Mouse (Mus musculus) CH12.LX (cell line): ENCODE data around the gene Prss8. TPM values are rescaled to one million over a fixed set of nuclear protein-coding genes. Genes with fewer than 3 reads are reported as not detected.

Source experiments
- DNase-seq: peaks from one replicate; pipeline ENCODE4 v3.0.0-alpha.2; 2013; ENCODE audit errors: extremely low read depth
- H3K27ac ChIP-seq: 2 replicates; pipeline ENCODE4 v1.5.1; 2012; ENCODE audit warnings: low read depth, mild to moderate bottlenecking, control low read depth, moderate library complexity; ENCODE audit not compliant: insufficient read depth
- H3K27me3 ChIP-seq: replicated peaks from 2 replicates; pipeline ENCODE3; 2012; ENCODE audit warnings: inconsistent platforms
- H3K36me3 ChIP-seq, 2 experiments: replicated peaks in 1 of 2; 2 replicates each; pipeline versions ENCODE3 to v1.6.1; 2012; ENCODE audit warnings: inconsistent platforms in 1 of 2, low read length in 1 of 2, mild to moderate bottlenecking in 1 of 2, mixed read lengths in 1 of 2, moderate library complexity in 1 of 2; ENCODE audit not compliant: control insufficient read depth in 1 of 2, insufficient read depth in 1 of 2
- H3K4me1 ChIP-seq, 2 experiments: 2 replicates each; pipeline ENCODE4 v1.6.1; 2012; ENCODE audit warnings: inconsistent platforms in 1 of 2, moderate library complexity in 1 of 2; ENCODE audit not compliant: insufficient read depth in 2 of 2, control insufficient read depth in 1 of 2
- H3K4me2 ChIP-seq: 2 replicates; pipeline ENCODE4 v1.6.1; 2012; ENCODE audit warnings: low read depth, mild to moderate bottlenecking, control low read depth; ENCODE audit not compliant: poor library complexity, insufficient read depth, severe bottlenecking
- H3K4me3 ChIP-seq, 3 experiments: fragments of 150-350 bp in 1 of 3; sonication (generic) in 1 of 3; replicated peaks in 1 of 3; 2 replicates each; pipeline versions ENCODE3 to v1.5.1; 2011 to 2012; ENCODE audit warnings: low read depth in 2 of 3, low read length in 2 of 3, mild to moderate bottlenecking in 2 of 3, moderate library complexity in 2 of 3, control low read depth in 1 of 3, improper control_type of control experiment in 1 of 3, inconsistent platforms in 1 of 3, mixed read lengths in 1 of 3; ENCODE audit not compliant: poor library complexity in 1 of 3
- H3K79me2 ChIP-seq: replicated peaks from 2 replicates; pipeline ENCODE4 v1.6.1; 2012; ENCODE audit warnings: mild to moderate bottlenecking, moderate library complexity; ENCODE audit not compliant: control insufficient read depth, poor library complexity, insufficient read depth, severe bottlenecking; ENCODE audit errors: extremely low read depth
- H3K9ac ChIP-seq: 2 replicates; pipeline ENCODE4 v1.6.1; 2012; ENCODE audit warnings: low read depth, mild to moderate bottlenecking, control low read depth, moderate library complexity; ENCODE audit not compliant: insufficient read depth
- H3K9me3 ChIP-seq: replicated peaks from 2 replicates; pipeline ENCODE3; 2012; ENCODE audit warnings: low read length, inconsistent platforms, mixed read lengths
- BHLHE40 ChIP-seq: IDR thresholded peaks from 2 replicates; pipeline ENCODE4 v1.6.1; 2011; ENCODE audit warnings: mild to moderate bottlenecking, low read depth, low read length, improper control_type of control experiment
- CHD1 ChIP-seq: IDR thresholded peaks from 2 replicates; pipeline ENCODE4 v1.6.1; 2012; ENCODE audit warnings: low read depth, low read length, improper control_type of control experiment, inconsistent platforms
- E2F4 ChIP-seq: IDR thresholded peaks from 2 replicates; pipeline ENCODE4 v1.6.1; 2011; ENCODE audit warnings: low read depth, low read length, improper control_type of control experiment; ENCODE audit not compliant: insufficient replicate concordance
- EP300 ChIP-seq: IDR thresholded peaks from 2 replicates; pipeline ENCODE4 v1.6.1; 2011; ENCODE audit warnings: low read length, improper control_type of control experiment
- IRF4 ChIP-seq: IDR thresholded peaks from 2 replicates; pipeline ENCODE4 v1.6.1; 2014; ENCODE audit warnings: low read depth, mild to moderate bottlenecking, inconsistent platforms, low read length, improper control_type of control experiment
- JUND ChIP-seq: conservative IDR thresholded peaks from 2 replicates; pipeline ENCODE4 v1.6.1; 2011; ENCODE audit warnings: low read depth, low read length, improper control_type of control experiment
- MAX ChIP-seq: IDR thresholded peaks from 2 replicates; pipeline ENCODE4 v1.6.1; 2011; ENCODE audit warnings: low read length, improper control_type of control experiment
- MEF2A ChIP-seq: IDR thresholded peaks from 2 replicates; pipeline ENCODE4 v1.6.1; 2014; ENCODE audit warnings: low read depth, mild to moderate bottlenecking, inconsistent platforms, low read length, improper control_type of control experiment, borderline replicate concordance
- MYC ChIP-seq: IDR thresholded peaks from 2 replicates; pipeline ENCODE4 v1.6.1; 2011; ENCODE audit warnings: low read depth, mild to moderate bottlenecking, improper control_type of control experiment, low read length
- NRF1 ChIP-seq: IDR thresholded peaks from 2 replicates; pipeline ENCODE4 v1.6.1; 2014; ENCODE audit warnings: low read depth, mild to moderate bottlenecking, inconsistent platforms, low read length, improper control_type of control experiment, moderate library complexity
- PAX5 ChIP-seq: IDR thresholded peaks from 2 replicates; pipeline ENCODE4 v1.6.1; 2012; ENCODE audit warnings: low read length, inconsistent platforms, mixed read lengths
- POLR2A ChIP-seq: IDR thresholded peaks from 2 replicates; pipeline ENCODE4 v1.6.1; 2011; ENCODE audit warnings: low read depth, mild to moderate bottlenecking, improper control_type of control experiment, low read length
- POLR2AphosphoS2 ChIP-seq: IDR thresholded peaks from 2 replicates; pipeline ENCODE4 v1.6.1; 2011; ENCODE audit warnings: low read depth, low read length, improper control_type of control experiment
- RAD21 ChIP-seq: IDR thresholded peaks from 2 replicates; pipeline ENCODE4 v1.6.1; 2011; ENCODE audit warnings: low read depth, mild to moderate bottlenecking, low read length, improper control_type of control experiment, moderate library complexity
- SIN3A ChIP-seq: IDR thresholded peaks from 2 replicates; pipeline ENCODE4 v1.6.1; 2012; ENCODE audit warnings: low read length, improper control_type of control experiment, inconsistent platforms
- TBP ChIP-seq: conservative IDR thresholded peaks from 2 replicates; pipeline ENCODE4 v1.6.1; 2011; ENCODE audit warnings: low read depth, low read length, improper control_type of control experiment
- UBTF ChIP-seq: IDR thresholded peaks from 2 replicates; pipeline ENCODE4 v1.6.1; 2012; ENCODE audit warnings: low read depth, mild to moderate bottlenecking, inconsistent platforms, low read length, improper control_type of control experiment, moderate library complexity
- USF1 ChIP-seq: IDR thresholded peaks from 2 replicates; pipeline ENCODE4 v1.6.1; 2014; ENCODE audit warnings: low read depth, mild to moderate bottlenecking, inconsistent platforms, low read length, improper control_type of control experiment
- ZC3H11A ChIP-seq: IDR thresholded peaks from 2 replicates; pipeline ENCODE4 v1.6.1; 2012; ENCODE audit warnings: low read depth, mild to moderate bottlenecking, inconsistent platforms, low read length, improper control_type of control experiment
- ZNF384 ChIP-seq: IDR thresholded peaks from 2 replicates; pipeline ENCODE4 v1.6.1; 2012; ENCODE audit warnings: low read depth, low read length, improper control_type of control experiment, inconsistent platforms
- dilution Hi-C: fragments of 300-500 bp; cut with MboI; formaldehyde crosslinking; loops from 2 replicates; pipeline ENCODE4 v1.14.3; 2020; ENCODE audit warnings: low sequenced_read_pairs; ENCODE audit not compliant: extremely low pct_unique_long_range_greater_than_20kb, extremely low pct_ligation_motif_present
- in situ Hi-C: fragments of 300-500 bp; cut with MboI; formaldehyde crosslinking; loops from 3 replicates; pipeline ENCODE4 v1.14.3; 2019; ENCODE audit warnings: low sequenced_read_pairs, low pct_ligation_motif_present, low pct_unique_long_range_greater_than_20kb, mixed read lengths
- polyA plus RNA-seq: library from polyadenylated mRNA; unstranded; fragments of >175 nt; gene quantifications from 2 replicates; pipeline ENCODE4 v1.2.1, GENCODE M21; 2012; ENCODE audit warnings: low read depth; ENCODE audit not compliant: insufficient read length
- total RNA-seq, 2 experiments: library from RNA; depleted of rRNA; stranded (reverse); fragments of 300-350 nt in 1 of 2; fragments of >200 nt in 1 of 2; gene quantifications; 2 replicates each; pipeline ENCODE4 v1.2.3; 2012 to 2014

The Prss8 gene
- total and polyA plus RNA-seq, 3 experiments: 0.08 TPM; not detected in 2

DNA sequence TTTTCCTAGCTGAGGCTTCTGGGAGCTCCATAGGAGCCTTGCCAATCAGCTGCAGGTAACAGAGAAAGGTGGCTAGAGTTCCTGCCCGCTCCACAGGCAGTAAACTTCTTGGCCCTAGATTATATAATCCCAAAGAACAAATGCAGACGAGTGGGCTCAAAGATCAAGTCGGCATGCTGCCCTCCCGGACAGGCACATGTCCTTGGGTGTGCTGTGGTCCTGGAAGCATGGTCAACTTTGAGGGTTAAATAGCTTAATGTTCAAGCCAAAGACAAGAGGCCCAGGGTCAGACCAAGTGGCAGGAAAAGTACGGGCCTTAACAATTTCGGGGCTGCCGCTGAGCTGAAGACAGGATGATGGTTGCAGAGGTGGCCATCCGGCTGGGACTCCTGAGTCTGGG lies 3.8 kb downstream of the Prss8 start:
- no peaks in the 10 kb centered on the region for H3K9me3 ChIP-seq
- TF ChIP-seq POLR2A (no peak), SIN3A (no peak), UBTF (no peak), POLR2AphosphoS2 (no peak), ZC3H11A (no peak), NRF1 (no peak), MYC (no peak), MAX (no peak), EP300 (no peak), IRF4 (no peak), ZNF384 (no peak), E2F4 (no peak), USF1 (no peak), MEF2A (no peak), JUND (no peak), CHD1 (no peak), TBP (no peak)
- TF ChIP-seq, all 38 proteins: peak for 0
- Histone ChIP-seq H3K4me3 (no peak overlapping the region), H3K9ac (no peak overlapping the region), H3K79me2 (no peaks in the 10 kb centered on the region), H3K27ac (no peak overlapping the region), H3K36me3 (peaks cover 19 to 54% of the 10 kb centered on the region in 2 experiments), H3K4me1 (peaks cover 5 to 30% of the 10 kb centered on the region in 2 experiments), H3K27me3 (no peaks in the 10 kb centered on the region), H3K4me2 (no peak overlapping the region)
- in situ Hi-C loops: loop anchor here (10.0 kb wide), 1 partner anchor 1221 kb away; the partner anchor contains the start of gene Coro1a
- no peak for DNase-seq
- dilution Hi-C loops: no loop called here

DNA sequence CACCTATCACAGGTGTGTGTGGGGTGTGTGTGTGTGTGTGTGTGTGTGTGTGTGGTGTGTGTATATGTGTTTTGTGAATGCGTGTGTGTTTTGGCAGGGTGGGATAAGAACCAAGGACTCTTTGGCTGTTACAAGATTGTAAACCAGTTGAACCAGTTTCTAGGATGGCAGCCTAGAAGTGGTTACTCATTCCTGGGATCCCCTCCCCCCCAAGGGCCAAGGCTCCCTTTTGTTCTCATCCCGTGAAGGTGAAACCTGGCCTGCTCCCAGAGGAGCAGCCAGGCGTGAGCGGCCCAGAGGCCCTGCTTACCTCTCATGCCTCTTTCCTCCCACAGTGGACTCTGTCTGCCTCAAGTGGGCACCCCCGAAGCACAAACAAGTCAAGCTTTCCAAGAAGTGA lies 4.7 kb downstream of the Prss8 start:
- in situ Hi-C loops: loop anchor here (10.0 kb wide), 1 partner anchor 1220 kb away; the partner anchor contains the start of gene Coro1a
- dilution Hi-C loops: no loop called here
- no peaks in the 10 kb centered on the region for H3K27me3 ChIP-seq

More for the DNA sequence above, 4.7 kb downstream of the Prss8 start:
- Histone ChIP-seq H3K4me3 (no peak overlapping the region), H3K27ac (no peak overlapping the region), H3K9ac (no peak overlapping the region), H3K4me2 (no peak overlapping the region), H3K4me1 (peaks cover 5 to 26% of the 10 kb centered on the region in 2 experiments), H3K9me3 (no peaks in the 10 kb centered on the region), H3K79me2 (no peaks in the 10 kb centered on the region)
- no peak for TF ChIP-seq BHLHE40
- TF ChIP-seq PAX5: no peak
- no peak for TF ChIP-seq POLR2AphosphoS2
- no peak for TF ChIP-seq RAD21
- TF ChIP-seq, all 38 proteins: peak for 0
- peaks cover 24 to 60% of the 10 kb centered on the region in 2 experiments for H3K36me3 ChIP-seq
- no peak for DNase-seq
